Mouse (Mus musculus): ENCODE data around the gene Homer2. TPM values are rescaled to one million over a fixed set of nuclear protein-coding genes. Genes with fewer than 3 reads are reported as not detected.

Gene Homer2
- total and polyA plus RNA-seq, 2 experiments from 2014 or later = 30.3 to 44.4 TPM

DNA sequence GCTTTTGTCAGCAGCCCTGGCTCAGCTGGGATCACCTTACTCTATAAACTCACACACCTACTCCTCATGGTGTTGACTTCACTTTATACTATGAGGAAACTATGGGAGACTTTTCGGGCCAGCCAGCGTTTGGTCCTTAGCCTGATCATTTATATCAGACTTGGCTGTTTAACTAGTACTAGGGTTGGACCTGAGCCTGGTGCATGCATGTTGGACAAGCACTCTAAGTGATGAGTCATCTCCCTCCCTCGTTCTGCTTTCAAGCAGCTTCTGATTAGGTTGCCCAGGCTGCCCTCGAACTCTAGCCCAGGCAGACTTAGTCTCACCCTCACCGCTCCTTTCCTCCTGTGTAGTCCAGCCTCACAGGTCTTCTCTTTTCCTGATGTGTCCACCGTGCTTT lies 133.9 kb downstream of the Homer2 start:
- H3K4me2 ChIP-seq (ENCODE audit: low read depth, low read length) = peak overlapping the region; percentile 69; the same call in 1 of the 2 replicates
- DNase-seq (ENCODE audit: low spot score) = no peak
- 91% methylated on average over 6 of the region's 6 CpGs for WGBS

GRCm38 (mm10) chr7:81572610-81573268 lies 134.6 kb downstream of the Homer2 start:
- TF ChIP-seq CTCF (IDR thresholded peaks at IDR 0.05; ENCODE audit: low read depth) = no peak

More for the DNA sequence above, 133.9 kb downstream of the Homer2 start:
- no peak for TF ChIP-seq CTCF (IDR thresholded peaks at IDR 0.05; ENCODE audit: low read depth)
- H3K4me1 ChIP-seq (ENCODE audit: insufficient read depth, low read length) = peaks cover 7% of the 10 kb centered on the region; the same call in 1 of the 2 replicates
- H3K27ac ChIP-seq = no peak overlapping the region
- no peaks in the 10 kb centered on the region for H3K27me3 ChIP-seq (ENCODE audit: insufficient read depth, low read length)
- H3K4me3 ChIP-seq (ENCODE audit: low read length) = no peak overlapping the region
- H3K9me3 ChIP-seq (ENCODE audit: low read length) = no peaks in the 10 kb centered on the region
- no peak for ATAC-seq
- peaks cover 8% of the 10 kb centered on the region; the same call in 1 of the 2 replicates for H3K36me3 ChIP-seq (ENCODE audit: insufficient read depth, low read length)
- H3K9ac ChIP-seq (replicated peaks; ENCODE audit: low read length) = no peak overlapping the region

DNA sequence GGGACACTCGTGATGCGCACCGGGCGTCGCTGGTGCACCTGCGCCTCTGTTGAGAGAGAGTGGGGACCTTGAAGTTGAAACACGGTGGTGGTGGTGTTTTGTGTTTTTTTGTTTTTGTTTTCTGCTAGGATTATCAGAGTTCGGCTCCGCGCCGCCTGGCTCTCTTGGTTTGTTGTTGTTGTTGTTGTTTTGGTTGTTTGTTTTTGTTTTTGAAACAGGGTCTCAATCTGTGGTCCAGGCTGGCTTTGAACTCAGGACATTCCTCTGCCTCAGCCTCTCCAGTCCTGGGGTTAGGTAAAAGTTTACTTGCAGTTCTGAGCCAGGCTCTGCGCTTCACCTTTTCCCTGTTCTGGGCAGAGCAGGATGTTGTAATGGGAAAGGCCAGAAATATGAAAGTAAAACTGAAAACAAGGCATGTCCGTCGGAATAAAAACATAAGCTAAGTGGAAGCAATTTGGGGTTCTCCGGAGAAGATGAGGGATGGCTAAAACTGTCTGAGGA lies 135.3 kb downstream of the Homer2 start:
- no peak for TF ChIP-seq CTCF (IDR thresholded peaks at IDR 0.05; ENCODE audit: low read depth)
- Histone ChIP-seq H3K4me2 (ENCODE audit: low read depth, low read length) (peak overlapping the region; percentile 69), H3K9ac (replicated peaks; ENCODE audit: low read length) (peak overlapping the region; percentile 93), H3K4me1 (ENCODE audit: insufficient read depth, low read length) (peaks cover 7% of the 10 kb centered on the region; the same call in 1 of the 2 replicates), H3K4me3 (ENCODE audit: low read length) (peak overlapping the region; percentile 94), H3K9me3 (ENCODE audit: low read length) (no peaks in the 10 kb centered on the region), H3K27ac (peak overlapping the region; percentile 97), H3K27me3 (ENCODE audit: insufficient read depth, low read length) (no peaks in the 10 kb centered on the region), H3K36me3 (ENCODE audit: insufficient read depth, low read length) (peaks cover 5% of the 10 kb centered on the region; the same call in 1 of the 2 replicates)
- DNase-seq (ENCODE audit: low spot score) (no peak), ATAC-seq (no peak)
- WGBS = 17% methylated on average over 15 of the region's 15 CpGs

More at GRCm38 (mm10) chr7:81572610-81573268, 134.6 kb downstream of the Homer2 start:
- Histone ChIP-seq H3K4me3 (ENCODE audit: low read length) (peak overlapping the region; percentile 94), H3K36me3 (ENCODE audit: insufficient read depth, low read length) (peaks cover 5% of the 10 kb centered on the region; the same call in 1 of the 2 replicates), H3K9ac (replicated peaks; ENCODE audit: low read length) (peak overlapping the region; percentile 93; the same call in 1 of the 2 replicates), H3K27ac (no peak overlapping the region), H3K4me2 (ENCODE audit: low read depth, low read length) (peak overlapping the region; percentile 69), H3K27me3 (ENCODE audit: insufficient read depth, low read length) (no peaks in the 10 kb centered on the region), H3K4me1 (ENCODE audit: insufficient read depth, low read length) (peaks cover 7% of the 10 kb centered on the region; the same call in 1 of the 2 replicates), H3K9me3 (ENCODE audit: low read length) (no peaks in the 10 kb centered on the region)
- ATAC-seq (no peak), DNase-seq (ENCODE audit: low spot score) (no peak)
- WGBS = 62% methylated on average over 6 of the region's 6 CpGs

DNA sequence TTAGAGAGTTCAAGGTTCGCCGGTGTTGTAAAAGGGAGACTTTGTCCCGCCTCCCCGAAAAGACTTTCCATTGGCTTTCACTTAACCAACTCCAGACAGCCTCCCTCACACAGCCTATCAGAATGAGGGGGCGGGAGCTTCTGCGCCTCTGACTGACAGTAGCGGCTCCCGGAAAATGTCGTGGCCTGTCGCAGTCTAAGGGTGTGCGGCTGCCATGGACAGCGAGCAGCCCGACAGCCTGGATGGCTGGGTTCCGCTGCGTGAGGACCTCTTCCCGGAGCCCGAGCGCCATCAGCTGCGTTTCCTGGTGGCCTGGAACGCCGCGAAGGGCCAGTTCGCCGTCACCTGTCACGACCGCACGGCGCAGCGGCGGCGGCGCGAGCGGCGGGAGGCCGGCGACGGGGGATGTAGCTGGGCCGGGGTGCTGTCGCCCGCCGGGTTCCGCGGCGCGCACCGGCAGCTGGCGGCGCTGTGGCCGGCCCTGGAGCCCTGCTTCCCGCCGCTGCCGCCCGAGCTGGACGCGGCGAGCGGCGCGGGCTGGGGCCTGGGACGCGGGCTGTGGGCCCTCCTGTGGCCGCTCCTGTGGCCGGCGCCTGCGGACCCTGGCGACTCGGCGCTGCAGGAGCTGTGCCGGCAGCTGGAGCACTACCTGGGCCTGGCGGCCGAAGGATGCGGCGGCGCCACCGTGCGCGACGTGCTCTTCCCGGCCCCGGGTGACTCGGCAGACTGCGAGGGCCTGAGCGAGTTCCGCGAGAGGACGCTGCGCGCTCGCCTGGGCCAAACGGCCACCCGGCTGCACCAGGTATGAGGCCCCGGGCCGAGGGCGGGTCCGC lies 136.0 kb downstream of the Homer2 start, which contains the start of gene Whamm:
TSS of gene Whamm (plus strand) at position 159 of the 833 bp plus-strand sequence.
- Histone ChIP-seq H3K4me1 (ENCODE audit: insufficient read depth, low read length) (peaks cover 7% of the 10 kb centered on the region; the same call in 1 of the 2 replicates), H3K36me3 (ENCODE audit: insufficient read depth, low read length) (peaks cover 5% of the 10 kb centered on the region; the same call in 1 of the 2 replicates), H3K27ac (peak within 1 kb of the TSS; percentile 97), H3K27me3 (ENCODE audit: insufficient read depth, low read length) (no peaks in the 10 kb centered on the region), H3K9me3 (ENCODE audit: low read length) (no peaks in the 10 kb centered on the region), H3K4me3 (ENCODE audit: low read length) (peak within 1 kb of the TSS; percentile 94), H3K4me2 (ENCODE audit: low read depth, low read length) (peak within 1 kb of the TSS; percentile 69), H3K9ac (replicated peaks; ENCODE audit: low read length) (peak within 1 kb of the TSS; percentile 93)
- WGBS = 3% methylated on average over 88 of the region's 96 CpGs
- peak; percentile 96 for DNase-seq (ENCODE audit: low spot score)
- ATAC-seq = peak; percentile 100
- TF ChIP-seq CTCF (IDR thresholded peaks at IDR 0.05; ENCODE audit: low read depth) = peak; percentile 19; the same call in 1 of the 2 replicates

DNA sequence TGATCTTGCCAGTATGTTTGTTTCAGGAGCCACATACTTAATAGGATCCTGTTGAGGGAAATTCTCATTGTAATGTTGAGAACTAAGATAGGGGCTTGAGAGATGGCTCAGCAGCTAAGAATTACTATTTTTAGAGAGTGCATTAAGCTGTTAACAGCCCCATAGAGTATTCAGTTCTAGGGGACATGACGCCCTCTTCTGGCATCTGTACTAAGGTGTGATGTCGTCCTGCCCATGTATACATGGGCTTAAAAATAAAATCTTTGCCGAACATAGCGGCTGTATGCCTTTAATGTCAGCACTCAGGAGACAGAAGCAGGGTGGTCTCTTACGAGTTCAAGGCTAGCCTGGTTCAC lies 136.6 kb downstream of the Homer2 start:
- DNase-seq (ENCODE audit: low spot score) = no peak
- Histone ChIP-seq H3K9me3 (ENCODE audit: low read length) (no peaks in the 10 kb centered on the region), H3K4me1 (ENCODE audit: insufficient read depth, low read length) (peaks cover 7% of the 10 kb centered on the region; the same call in 1 of the 2 replicates), H3K9ac (replicated peaks; ENCODE audit: low read length) (no peak overlapping the region), H3K36me3 (ENCODE audit: insufficient read depth, low read length) (peaks cover 5% of the 10 kb centered on the region; the same call in 1 of the 2 replicates), H3K4me2 (ENCODE audit: low read depth, low read length) (peak overlapping the region; percentile 69), H3K27ac (no peak overlapping the region), H3K4me3 (ENCODE audit: low read length) (peak overlapping the region; percentile 94), H3K27me3 (ENCODE audit: insufficient read depth, low read length) (no peaks in the 10 kb centered on the region)
- ATAC-seq = no peak; the same call in 1 of the 2 replicates
- WGBS = under 1% methylated on average over 5 of the region's 5 CpGs
- peak; percentile 54 for TF ChIP-seq CTCF (IDR thresholded peaks at IDR 0.05; ENCODE audit: low read depth)

GRCm38 (mm10) chr7:81570271-81570670 lies 137.1 kb downstream of the Homer2 start:
- TF ChIP-seq CTCF (IDR thresholded peaks at IDR 0.05; ENCODE audit: low read depth) = no peak
- peaks cover 7% of the 10 kb centered on the region; the same call in 1 of the 2 replicates for H3K4me1 ChIP-seq (ENCODE audit: insufficient read depth, low read length)
- H3K4me2 ChIP-seq (ENCODE audit: low read depth, low read length) = 0 out of 2 replicates have a peak overlapping the region, but pooled peaks have one; percentile 69
- 94% methylated on average over 3 of the region's 3 CpGs for WGBS
- H3K9ac ChIP-seq (replicated peaks; ENCODE audit: low read length) = no peak overlapping the region
- H3K9me3 ChIP-seq (ENCODE audit: low read length) = no peaks in the 10 kb centered on the region
- DNase-seq (ENCODE audit: low spot score) (no peak), ATAC-seq (no peak)
- H3K27me3 ChIP-seq (ENCODE audit: insufficient read depth, low read length) = no peaks in the 10 kb centered on the region
- H3K36me3 ChIP-seq (ENCODE audit: insufficient read depth, low read length) = peaks cover 5% of the 10 kb centered on the region; the same call in 1 of the 2 replicates
- no peak overlapping the region for H3K27ac ChIP-seq
- no peak overlapping the region for H3K4me3 ChIP-seq (ENCODE audit: low read length)
